Mouse (Mus musculus) liver, adult 2 months (tissue): Measurements from ENCODE around the gene Rhobtb1.

ENCODE experiments used
- CTCF ChIP-seq: fragments of 200-500 bp; IDR thresholded peaks from 2 replicates; pipeline ENCODE4 v1.5.1; 2011; ENCODE audit warnings: low read depth, low read length, control low read depth
- POLR2A ChIP-seq: fragments of 200-500 bp; IDR thresholded peaks from 2 replicates; pipeline ENCODE4 v1.6.1; 2011; ENCODE audit warnings: low read length, control low read depth; ENCODE audit not compliant: insufficient read depth; ENCODE audit errors: extremely low read depth

GRCm38 (mm10) chr10:69327362-69327761 lies 176.1 kb downstream of the Rhobtb1 start:
- no peak for TF ChIP-seq CTCF
- no peak for TF ChIP-seq POLR2A
